Mouse (Mus musculus) intestine, embryonic 14.5 days (tissue): ENCODE measurements around the gene Nsmce4a. TPM values are rescaled to one million over a fixed set of nuclear protein-coding genes. Genes with fewer than 3 reads are reported as not detected.
A peak's percentile ranks its signal among the peaks of the same experiment; 100 is the strongest.

Source experiments
- ATAC-seq: fragments of 200-750 bp; cut with Nextera tagmentation; replicated peaks from 2 replicates; pipeline ENCODE4 v1.8.0; 2017; ENCODE audit warnings: low read depth, moderate number of reproducible peaks, moderate TSS enrichment, moderate library complexity; ENCODE audit not compliant: low FRiP score, low TSS enrichment
- DNase-seq: peaks from one replicate; pipeline ENCODE4 v3.0.0-alpha.2; 2018; ENCODE audit warnings: low spot score
- H3K27ac ChIP-seq: fragments of 300-500 bp; sonication (generic); 2 replicates; pipeline ENCODE4 v1.5.1; 2014; ENCODE audit warnings: low read depth, mild to moderate bottlenecking, control low read depth
- H3K27me3 ChIP-seq: fragments of 300-500 bp; sonication (generic); replicated peaks from 2 replicates; pipeline ENCODE4 v1.6.1; 2014; ENCODE audit warnings: low read length, control low read depth; ENCODE audit not compliant: control insufficient read depth, insufficient read depth
- H3K36me3 ChIP-seq: fragments of 300-500 bp; sonication (generic); 2 replicates; pipeline ENCODE4 v1.6.1; 2014; ENCODE audit warnings: low read length, control low read depth; ENCODE audit not compliant: control insufficient read depth, insufficient read depth
- H3K4me1 ChIP-seq: fragments of 300-500 bp; sonication (generic); replicated peaks from 2 replicates; pipeline ENCODE4 v1.6.1; 2014; ENCODE audit warnings: low read length, control low read depth, mixed read lengths; ENCODE audit not compliant: control insufficient read depth, insufficient read depth
- H3K4me2 ChIP-seq: fragments of 300-500 bp; sonication (generic); 2 replicates; pipeline ENCODE4 v1.6.1; 2014; ENCODE audit warnings: low read length
- H3K4me3 ChIP-seq: fragments of 300-500 bp; sonication (generic); 2 replicates; pipeline ENCODE4 v1.5.1; 2014; ENCODE audit warnings: low read depth, low read length, control low read depth, mixed read lengths
- H3K9ac ChIP-seq: fragments of 300-500 bp; sonication (generic); 2 replicates; pipeline ENCODE4 v1.6.1; 2014; ENCODE audit warnings: mild to moderate bottlenecking, low read length
- H3K9me3 ChIP-seq: fragments of 300-500 bp; sonication (generic); 2 replicates; pipeline ENCODE4 v1.6.1; 2016; ENCODE audit warnings: low read length, control low read depth; ENCODE audit not compliant: control insufficient read depth
- WGBS: fragments of 180-500 bp; shearing (Covaris S2); extraction: QIAGEN DNeasy Blood & Tissue Kit; methylation state at CpG from one replicate; pipeline ENCODE4 v1.1.7; 2014; 5-methylcytosine and 5-hydroxymethylcytosine counted together
- polyA plus RNA-seq: library from polyadenylated mRNA; unstranded; fragments of >200 nt; fragmentation: Nextera tagmentation; extraction: Ambion mirVana; gene quantifications from 2 replicates; pipeline ENCODE4 v1.2.1, GENCODE M21; 2014

The Nsmce4a gene
- polyA plus RNA-seq, 1 experiment from 2014 or later: 173 TPM

DNA sequence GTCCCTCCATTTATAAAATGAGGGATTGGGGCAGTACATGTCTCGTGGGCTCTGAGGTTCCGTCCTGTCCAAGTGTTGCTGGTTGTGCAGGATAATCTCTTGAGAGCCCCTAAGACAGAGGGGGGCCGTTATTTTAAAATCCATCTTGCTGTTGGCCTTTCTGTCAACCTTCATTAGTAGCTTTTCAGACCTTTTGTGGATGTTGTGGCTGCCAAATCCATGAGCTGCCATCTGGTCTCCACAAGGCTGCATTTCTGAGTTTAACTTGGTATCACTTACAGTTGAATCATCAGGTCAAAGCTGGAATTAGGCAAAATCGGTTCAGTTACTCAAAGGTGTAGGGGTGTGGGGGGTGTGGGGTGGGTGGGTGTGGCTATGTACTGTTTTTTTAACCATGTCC, 19.6 kb downstream of the Nsmce4a start:
- Histone ChIP-seq H3K4me3 (no peak overlapping the region), H3K27ac (no peak overlapping the region), H3K27me3 (no peaks in the 10 kb centered on the region), H3K9ac (no peak overlapping the region), H3K4me1 (no peaks in the 10 kb centered on the region), H3K4me2 (no peak overlapping the region), H3K9me3 (no peaks in the 10 kb centered on the region), H3K36me3 (no peaks in the 10 kb centered on the region)
- WGBS: 86% methylated on average over 4 of the region's 4 CpGs
- DNase-seq (no peak), ATAC-seq (no peak)

DNA sequence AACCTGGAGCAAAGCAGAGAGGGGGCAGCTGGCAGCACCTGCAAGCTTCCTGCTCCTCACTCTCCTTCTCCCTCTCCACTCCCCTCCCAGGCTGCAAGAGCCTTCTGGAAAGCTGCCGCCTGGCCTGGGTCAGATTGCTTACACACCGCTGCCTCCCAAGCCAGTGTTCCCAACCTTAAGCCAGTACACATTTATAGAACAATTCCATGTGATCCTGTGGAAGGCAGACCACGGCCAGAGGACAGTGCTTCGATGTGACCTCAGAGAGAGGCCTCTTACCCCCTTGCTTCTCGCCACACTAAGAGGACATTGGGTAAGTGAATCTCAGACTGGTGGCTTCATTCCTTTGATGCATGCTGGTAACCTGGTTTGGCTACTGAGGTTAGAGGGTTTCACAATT, 20.1 kb downstream of the Nsmce4a start:
- no peaks in the 10 kb centered on the region for H3K9me3 ChIP-seq
- no peak overlapping the region for H3K4me3 ChIP-seq
- ATAC-seq: no peak
- H3K4me1 ChIP-seq: no peaks in the 10 kb centered on the region
- H3K36me3 ChIP-seq: no peaks in the 10 kb centered on the region
- DNase-seq: no peak
- no peaks in the 10 kb centered on the region for H3K27me3 ChIP-seq
- H3K9ac ChIP-seq: no peak overlapping the region
- H3K4me2 ChIP-seq: no peak overlapping the region
- 57% methylated on average over 5 of the region's 5 CpGs for WGBS
- H3K27ac ChIP-seq: no peak overlapping the region

DNA sequence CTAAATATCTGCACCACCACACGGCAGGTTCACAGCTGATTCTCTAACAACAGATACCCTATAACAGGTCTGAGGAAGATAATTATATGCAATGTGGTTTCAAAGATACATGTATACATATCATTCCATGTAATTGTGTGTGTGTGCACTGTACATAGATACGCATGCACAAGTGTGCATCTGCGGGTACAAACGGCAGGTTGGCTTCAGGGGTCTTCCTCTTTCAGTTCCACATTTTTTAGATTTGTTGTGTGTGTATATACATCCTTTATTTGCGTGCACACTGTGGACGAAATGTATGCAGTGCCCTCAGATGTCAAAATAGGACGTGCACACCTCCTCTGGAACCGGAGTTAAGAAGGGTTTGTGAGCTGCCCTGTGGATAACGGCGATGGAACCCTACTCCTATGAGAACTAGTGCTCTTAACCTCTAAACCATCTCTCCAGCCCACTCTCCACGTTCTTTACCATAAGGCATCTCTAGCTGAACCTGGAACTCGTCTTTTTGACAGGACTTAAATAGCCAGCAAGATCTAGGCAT, 25.2 kb downstream of the Nsmce4a start:
- DNase-seq (no peak), ATAC-seq (no peak)
- Histone ChIP-seq H3K27me3 (no peaks in the 10 kb centered on the region), H3K27ac (no peak overlapping the region), H3K4me1 (peaks cover 8% of the 10 kb centered on the region; the same call in 1 of the 2 replicates), H3K36me3 (peaks cover 25% of the 10 kb centered on the region), H3K4me3 (0 out of 2 replicates have a peak overlapping the region, but pooled peaks have one; percentile 90), H3K4me2 (peak overlapping the region; percentile 6; the same call in 1 of the 2 replicates), H3K9me3 (no peaks in the 10 kb centered on the region), H3K9ac (no peak overlapping the region)
- 76% methylated on average over 12 of the region's 12 CpGs for WGBS

DNA sequence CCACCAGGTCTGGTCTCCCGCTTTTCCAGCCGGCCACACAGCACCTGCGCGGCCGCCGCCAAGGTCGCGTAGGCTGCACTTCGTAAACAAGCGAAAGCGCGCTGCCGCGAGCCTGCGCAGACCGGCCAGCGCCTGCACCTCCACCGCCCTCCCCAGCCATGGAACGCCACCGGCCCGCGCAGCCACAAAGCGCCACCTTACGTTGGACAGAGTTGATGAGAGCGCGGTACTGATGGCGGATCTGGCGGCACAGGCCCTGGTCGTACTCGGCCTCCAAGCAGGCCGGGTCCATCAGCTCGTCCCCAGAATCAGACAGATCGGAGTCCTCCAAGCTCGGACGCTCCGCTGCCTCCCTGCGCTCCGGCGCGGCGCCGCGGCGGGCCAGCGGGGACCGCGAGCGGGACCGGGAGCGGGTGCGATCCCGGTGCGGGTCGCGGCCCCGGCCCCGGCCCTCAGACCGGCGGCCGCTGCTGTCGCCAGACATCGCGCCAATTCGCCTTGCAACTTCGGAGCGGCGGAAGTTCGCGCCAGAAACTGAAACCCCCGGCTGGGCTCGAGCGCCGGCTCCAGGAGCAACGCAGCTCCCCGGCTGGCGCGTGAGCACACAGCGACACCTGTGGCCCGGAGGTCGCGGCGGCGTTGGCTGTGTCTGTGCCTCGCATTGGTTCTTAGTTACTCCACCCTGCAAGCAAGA, 26.0 kb downstream of the Nsmce4a start:
- WGBS: under 1% methylated on average over 83 of the region's 84 CpGs
- H3K4me1 ChIP-seq: peaks cover 8% of the 10 kb centered on the region; the same call in 1 of the 2 replicates
- no peaks in the 10 kb centered on the region for H3K27me3 ChIP-seq
- peak overlapping the region; percentile 73 for H3K4me2 ChIP-seq
- peak overlapping the region; percentile 100 for H3K27ac ChIP-seq
- ATAC-seq (peak; percentile 96), DNase-seq (peak; percentile 98)
- H3K36me3 ChIP-seq: peaks cover 33% of the 10 kb centered on the region
- peak overlapping the region; percentile 98 for H3K9ac ChIP-seq
- H3K4me3 ChIP-seq: peak overlapping the region; percentile 90
- H3K9me3 ChIP-seq: no peaks in the 10 kb centered on the region

DNA sequence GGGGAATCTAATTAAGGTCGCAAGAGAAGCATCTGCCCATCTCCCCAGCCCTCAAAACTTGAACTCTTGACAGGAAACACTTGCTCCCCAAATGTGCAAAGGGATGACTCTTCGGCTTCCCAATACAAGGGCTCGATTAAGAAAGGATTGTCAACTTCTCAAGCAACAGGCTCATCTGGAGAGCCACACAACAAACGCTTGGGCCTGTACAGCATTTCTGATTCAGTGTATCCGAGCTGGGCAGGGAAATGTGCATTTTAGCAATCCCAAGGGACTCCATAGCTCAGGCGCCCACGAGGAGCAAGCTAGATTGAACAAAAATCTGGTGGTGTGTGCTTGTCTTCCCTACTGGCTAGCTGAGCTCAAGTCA, 26.5 kb downstream of the Nsmce4a start:
- Histone ChIP-seq H3K27me3 (no peaks in the 10 kb centered on the region), H3K27ac (peak overlapping the region; percentile 100), H3K9ac (peak overlapping the region; percentile 98), H3K4me1 (peaks cover 8% of the 10 kb centered on the region; the same call in 1 of the 2 replicates), H3K4me2 (peak overlapping the region; percentile 73), H3K4me3 (peak overlapping the region; percentile 90), H3K9me3 (no peaks in the 10 kb centered on the region), H3K36me3 (peaks cover 38% of the 10 kb centered on the region)
- DNase-seq (no peak), ATAC-seq (no peak)
- WGBS: 5% methylated on average over 7 of the region's 7 CpGs

DNA sequence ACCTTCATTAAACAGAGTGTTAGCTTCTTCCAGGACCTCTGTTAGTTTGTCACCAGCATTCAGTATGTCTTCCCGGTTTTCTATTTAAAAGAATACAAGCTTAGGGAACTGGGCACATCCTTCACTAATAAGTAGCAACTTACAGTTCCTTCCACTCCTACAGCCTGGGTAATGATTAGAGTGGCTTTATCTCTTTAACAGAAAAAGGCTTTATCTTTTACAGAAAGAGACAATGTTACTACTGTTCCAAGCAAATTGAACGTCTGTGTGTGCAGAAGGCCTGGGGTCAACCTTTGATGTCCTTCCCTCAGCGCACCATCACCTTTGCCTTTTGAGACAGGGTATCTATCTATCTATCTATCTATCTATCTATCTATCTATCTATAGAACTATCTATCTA, 27.0 kb downstream of the Nsmce4a start:
- H3K27ac ChIP-seq: peak overlapping the region; percentile 100
- peak overlapping the region; percentile 90 for H3K4me3 ChIP-seq
- 40% methylated on average over 3 of the region's 3 CpGs for WGBS
- H3K9me3 ChIP-seq: no peaks in the 10 kb centered on the region
- peaks cover 8% of the 10 kb centered on the region; the same call in 1 of the 2 replicates for H3K4me1 ChIP-seq
- no peaks in the 10 kb centered on the region for H3K27me3 ChIP-seq
- DNase-seq (no peak), ATAC-seq (no peak)
- H3K4me2 ChIP-seq: peak overlapping the region; percentile 73
- H3K36me3 ChIP-seq: peaks cover 43% of the 10 kb centered on the region
- H3K9ac ChIP-seq: peak overlapping the region; percentile 98

DNA sequence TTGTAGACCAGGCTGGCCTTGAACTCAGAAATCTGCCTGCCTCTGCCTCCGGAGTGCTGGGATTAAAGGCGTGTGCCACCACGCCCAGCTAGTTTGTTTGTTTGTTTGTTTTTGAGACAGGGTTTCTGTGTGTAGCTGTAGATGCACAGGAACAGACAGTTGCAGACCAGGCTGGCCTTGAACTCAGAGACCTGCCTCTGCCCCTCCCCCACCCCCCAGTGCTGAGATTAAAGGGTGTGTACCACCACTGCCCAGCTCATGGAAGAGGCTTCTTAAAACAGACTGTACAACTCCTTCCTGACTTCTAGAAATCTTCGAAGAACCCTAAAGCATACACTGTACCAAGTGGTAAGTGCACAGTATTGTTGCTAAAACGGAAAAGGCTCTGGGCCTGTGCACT, 27.5 kb downstream of the Nsmce4a start:
- DNase-seq (no peak), ATAC-seq (no peak)
- Histone ChIP-seq H3K27ac (no peak overlapping the region), H3K36me3 (peaks cover 48% of the 10 kb centered on the region), H3K9ac (no peak overlapping the region; the same call in 1 of the 2 replicates), H3K9me3 (no peaks in the 10 kb centered on the region), H3K4me1 (peaks cover 8% of the 10 kb centered on the region; the same call in 1 of the 2 replicates), H3K4me3 (peak overlapping the region; percentile 90; the same call in 1 of the 2 replicates), H3K4me2 (peak overlapping the region; percentile 73), H3K27me3 (no peaks in the 10 kb centered on the region)
- WGBS: 86% methylated on average over 5 of the region's 5 CpGs

DNA sequence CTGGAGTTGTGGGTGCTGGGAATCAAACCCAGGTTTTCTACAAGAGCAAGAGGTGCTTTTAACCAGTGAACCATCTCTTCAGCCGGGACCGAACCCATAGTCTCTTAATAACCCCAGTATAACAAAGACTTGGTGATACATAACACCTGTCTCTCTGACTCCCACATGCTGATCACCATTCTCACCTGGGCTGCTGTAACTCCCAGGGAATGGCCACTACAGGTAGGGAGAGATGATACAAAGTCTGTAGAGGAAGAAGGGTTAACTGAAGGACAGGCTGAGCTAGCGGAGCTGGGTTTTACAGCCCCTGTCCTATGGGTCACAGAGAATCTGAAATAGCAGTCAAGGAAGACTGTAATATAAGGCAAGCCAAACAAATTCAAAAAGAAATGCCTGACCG, 29.7 kb downstream of the Nsmce4a start:
- Histone ChIP-seq H3K4me1 (peaks cover 8% of the 10 kb centered on the region; the same call in 1 of the 2 replicates), H3K4me2 (no peak overlapping the region), H3K9me3 (no peaks in the 10 kb centered on the region), H3K36me3 (peaks cover 71% of the 10 kb centered on the region), H3K4me3 (no peak overlapping the region), H3K27ac (no peak overlapping the region), H3K9ac (no peak overlapping the region), H3K27me3 (no peaks in the 10 kb centered on the region)
- DNase-seq: no peak
- no peak for ATAC-seq
- 93% methylated on average over 4 of the region's 4 CpGs for WGBS

DNA sequence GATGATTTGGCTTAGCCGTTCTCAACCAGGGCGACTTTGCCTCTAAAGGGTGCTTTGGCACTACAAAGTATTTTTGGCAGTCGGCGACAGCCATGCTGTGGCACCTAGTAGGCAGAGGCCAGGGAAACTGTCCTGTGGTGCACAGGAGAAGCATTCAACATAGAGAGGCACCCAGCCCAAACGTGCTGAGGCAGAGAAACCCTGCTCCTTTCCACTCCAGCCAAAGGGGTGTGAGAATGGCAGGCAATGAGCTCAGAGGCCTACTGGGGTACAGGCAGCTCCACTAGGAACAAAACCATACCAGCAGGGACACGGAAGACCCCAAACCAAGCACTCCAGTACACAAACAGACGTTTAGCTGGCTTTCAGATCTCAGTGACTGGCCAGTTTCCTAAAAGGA, 32.7 kb downstream of the Nsmce4a start:
- ATAC-seq: no peak
- no peak overlapping the region for H3K9ac ChIP-seq
- no peaks in the 10 kb centered on the region for H3K4me1 ChIP-seq
- 89% methylated on average over 7 of the region's 7 CpGs for WGBS
- H3K36me3 ChIP-seq: peaks cover 98% of the 10 kb centered on the region
- no peak overlapping the region for H3K4me2 ChIP-seq
- no peak overlapping the region for H3K27ac ChIP-seq
- H3K9me3 ChIP-seq: no peaks in the 10 kb centered on the region
- no peaks in the 10 kb centered on the region for H3K27me3 ChIP-seq
- no peak overlapping the region for H3K4me3 ChIP-seq
- DNase-seq: no peak
